Mouse (Mus musculus): ENCODE data around the gene Scn2b. TPM values are rescaled to one million over a fixed set of nuclear protein-coding genes. Genes with fewer than 3 reads are reported as not detected.

Gene Scn2b
- total and polyA plus RNA-seq, 2 experiments = not detected

DNA sequence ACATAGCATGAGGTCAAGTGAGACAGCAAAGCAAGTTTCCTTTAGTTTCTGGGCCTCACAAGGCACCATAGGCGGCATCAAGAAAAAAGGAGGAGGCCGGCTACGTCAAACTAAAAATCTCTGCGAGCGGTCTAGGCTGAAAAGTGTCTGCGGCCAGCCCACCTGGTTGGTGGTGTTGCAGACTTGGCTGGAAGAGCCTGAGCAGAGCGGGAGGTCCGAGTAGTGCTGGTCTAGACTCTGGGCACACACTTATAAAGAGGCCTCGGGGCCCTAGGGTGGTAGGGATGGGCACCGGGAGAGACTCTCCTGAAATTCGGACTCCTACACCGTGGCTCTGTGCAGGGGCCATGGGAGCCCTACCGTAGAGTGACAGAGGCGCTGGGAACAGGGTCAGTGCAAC lies 1.9 kb upstream of the Scn2b start:
- 55% methylated on average over 14 of the region's 14 CpGs for WGBS
- no peak overlapping the region for H3K4me3 ChIP-seq (ENCODE audit: insufficient read depth, low read depth, low read length)

GRCm38 (mm10) chr9:45116819-45117218 lies 763 bp upstream of the Scn2b start:
- no peaks in the 10 kb centered on the region for H3K27me3 ChIP-seq (ENCODE audit: control insufficient read depth, insufficient read depth, low read length)
- no peak overlapping the region for H3K4me3 ChIP-seq (ENCODE audit: insufficient read depth, low read depth, low read length)
- no peak for TF ChIP-seq POLR2A (IDR thresholded peaks at IDR 0.05; ENCODE audit: extremely low read depth, insufficient read depth, low read length)
- TF ChIP-seq CTCF (IDR thresholded peaks at IDR 0.05; ENCODE audit: low read depth, low read length) = no peak
- no peak overlapping the region for H3K9ac ChIP-seq (ENCODE audit: low read depth, low read length)
- no peaks in the 10 kb centered on the region for H3K79me2 ChIP-seq (ENCODE audit: control insufficient read depth, insufficient read depth, low read length)
- no peak for DNase-seq (ENCODE audit: extremely low read depth, low read depth, low spot score)
- H3K36me3 ChIP-seq (ENCODE audit: control insufficient read depth, insufficient read depth, low read length) = no peaks in the 10 kb centered on the region
- peaks cover under 1% of the 10 kb centered on the region; the same call in 1 of the 2 replicates for H3K4me1 ChIP-seq (ENCODE audit: control insufficient read depth, insufficient read depth, low read length)
- WGBS = 66% methylated on average over 9 of the region's 9 CpGs
- no peak overlapping the region for H3K27ac ChIP-seq (replicated peaks; ENCODE audit: insufficient read depth, low read depth, low read length)

More for the DNA sequence above, 1.9 kb upstream of the Scn2b start:
- no peak for DNase-seq (ENCODE audit: extremely low read depth, low read depth, low spot score)
- Histone ChIP-seq H3K9ac (ENCODE audit: low read depth, low read length) (no peak overlapping the region), H3K27ac (replicated peaks; ENCODE audit: insufficient read depth, low read depth, low read length) (no peak overlapping the region), H3K4me1 (ENCODE audit: control insufficient read depth, insufficient read depth, low read length) (no peaks in the 10 kb centered on the region), H3K27me3 (ENCODE audit: control insufficient read depth, insufficient read depth, low read length) (no peaks in the 10 kb centered on the region), H3K79me2 (ENCODE audit: control insufficient read depth, insufficient read depth, low read length) (no peaks in the 10 kb centered on the region), H3K36me3 (ENCODE audit: control insufficient read depth, insufficient read depth, low read length) (no peaks in the 10 kb centered on the region)
- TF ChIP-seq POLR2A (IDR thresholded peaks at IDR 0.05; ENCODE audit: extremely low read depth, insufficient read depth, low read length) (no peak), CTCF (IDR thresholded peaks at IDR 0.05; ENCODE audit: low read depth, low read length) (no peak)

GRCm38 (mm10) chr9:45118552-45118951 lies 970 bp downstream of the Scn2b start:
- no peak for DNase-seq (ENCODE audit: extremely low read depth, low read depth, low spot score)
- Histone ChIP-seq H3K36me3 (ENCODE audit: control insufficient read depth, insufficient read depth, low read length) (no peaks in the 10 kb centered on the region), H3K4me3 (ENCODE audit: insufficient read depth, low read depth, low read length) (no peak overlapping the region), H3K4me1 (ENCODE audit: control insufficient read depth, insufficient read depth, low read length) (peaks cover 1% of the 10 kb centered on the region; the same call in 1 of the 2 replicates), H3K9ac (ENCODE audit: low read depth, low read length) (no peak overlapping the region), H3K79me2 (ENCODE audit: control insufficient read depth, insufficient read depth, low read length) (no peaks in the 10 kb centered on the region), H3K27me3 (ENCODE audit: control insufficient read depth, insufficient read depth, low read length) (no peaks in the 10 kb centered on the region), H3K27ac (replicated peaks; ENCODE audit: insufficient read depth, low read depth, low read length) (no peak overlapping the region)
- TF ChIP-seq CTCF (IDR thresholded peaks at IDR 0.05; ENCODE audit: low read depth, low read length) (no peak), POLR2A (IDR thresholded peaks at IDR 0.05; ENCODE audit: extremely low read depth, insufficient read depth, low read length) (no peak)
- 55% methylated on average over 10 of the region's 10 CpGs for WGBS

GRCm38 (mm10) chr9:45119316-45119953 lies 1.9 kb downstream of the Scn2b start:
- Histone ChIP-seq H3K27me3 (ENCODE audit: control insufficient read depth, insufficient read depth, low read length) (no peaks in the 10 kb centered on the region), H3K79me2 (ENCODE audit: control insufficient read depth, insufficient read depth, low read length) (no peaks in the 10 kb centered on the region), H3K4me1 (ENCODE audit: control insufficient read depth, insufficient read depth, low read length) (peaks cover 1% of the 10 kb centered on the region; the same call in 1 of the 2 replicates), H3K27ac (replicated peaks; ENCODE audit: insufficient read depth, low read depth, low read length) (no peak overlapping the region), H3K4me3 (ENCODE audit: insufficient read depth, low read depth, low read length) (no peak overlapping the region), H3K36me3 (ENCODE audit: control insufficient read depth, insufficient read depth, low read length) (no peaks in the 10 kb centered on the region), H3K9ac (ENCODE audit: low read depth, low read length) (no peak overlapping the region)
- TF ChIP-seq CTCF (IDR thresholded peaks at IDR 0.05; ENCODE audit: low read depth, low read length) (no peak), POLR2A (IDR thresholded peaks at IDR 0.05; ENCODE audit: extremely low read depth, insufficient read depth, low read length) (no peak)
- WGBS = 92% methylated on average over 8 of the region's 8 CpGs
- peak; percentile 34 for DNase-seq (ENCODE audit: extremely low read depth, low read depth, low spot score)

- H3K79me2 ChIP-seq (ENCODE audit: control insufficient read depth, insufficient read depth, low read length) = no peaks in the 10 kb centered on the region
- H3K4me3 ChIP-seq (ENCODE audit: insufficient read depth, low read depth, low read length) = no peak overlapping the region
- H3K9ac ChIP-seq (ENCODE audit: low read depth, low read length) = no peak overlapping the region
- no peaks in the 10 kb centered on the region for H3K36me3 ChIP-seq (ENCODE audit: control insufficient read depth, insufficient read depth, low read length)
- WGBS = 92% methylated on average over 14 of the region's 14 CpGs
- peaks cover 1% of the 10 kb centered on the region; the same call in 1 of the 2 replicates for H3K4me1 ChIP-seq (ENCODE audit: control insufficient read depth, insufficient read depth, low read length)
- H3K27me3 ChIP-seq (ENCODE audit: control insufficient read depth, insufficient read depth, low read length) = no peaks in the 10 kb centered on the region
- DNase-seq (ENCODE audit: extremely low read depth, low read depth, low spot score) = no peak
- no peak overlapping the region for H3K27ac ChIP-seq (replicated peaks; ENCODE audit: insufficient read depth, low read depth, low read length)
- TF ChIP-seq POLR2A (IDR thresholded peaks at IDR 0.05; ENCODE audit: extremely low read depth, insufficient read depth, low read length) (no peak), CTCF (IDR thresholded peaks at IDR 0.05; ENCODE audit: low read depth, low read length) (no peak)
These were observed 2.5 kb downstream of the Scn2b start for GRCm38 (mm10) chr9:45119954-45120530.

- 94% methylated on average over 6 of the region's 6 CpGs for WGBS
- Histone ChIP-seq H3K9ac (ENCODE audit: low read depth, low read length) (no peak overlapping the region), H3K79me2 (ENCODE audit: control insufficient read depth, insufficient read depth, low read length) (no peaks in the 10 kb centered on the region), H3K4me3 (ENCODE audit: insufficient read depth, low read depth, low read length) (no peak overlapping the region), H3K4me1 (ENCODE audit: control insufficient read depth, insufficient read depth, low read length) (peaks cover 1% of the 10 kb centered on the region; the same call in 1 of the 2 replicates), H3K36me3 (ENCODE audit: control insufficient read depth, insufficient read depth, low read length) (no peaks in the 10 kb centered on the region), H3K27ac (replicated peaks; ENCODE audit: insufficient read depth, low read depth, low read length) (no peak overlapping the region), H3K27me3 (ENCODE audit: control insufficient read depth, insufficient read depth, low read length) (no peaks in the 10 kb centered on the region)
- DNase-seq (ENCODE audit: extremely low read depth, low read depth, low spot score) = no peak
- no peak for TF ChIP-seq POLR2A (IDR thresholded peaks at IDR 0.05; ENCODE audit: extremely low read depth, insufficient read depth, low read length)
- no peak for TF ChIP-seq CTCF (IDR thresholded peaks at IDR 0.05; ENCODE audit: low read depth, low read length)
These were observed 3.0 kb downstream of the Scn2b start for GRCm38 (mm10) chr9:45120567-45120966.
